Mouse (Mus musculus): Measurements from ENCODE around the gene Snx9. TPM values are rescaled to one million over a fixed set of nuclear protein-coding genes. Genes with fewer than 3 reads are reported as not detected.

Snx9 gene
- polyA plus RNA-seq, 1 experiment from 2014 or later = 28.3 TPM

- Histone ChIP-seq H3K4me1 (peaks cover 3% of the 10 kb centered on the region), H3K27ac (peak overlapping the region; percentile 79), H3K4me3 (no peak overlapping the region), H3K27me3 (no peaks in the 10 kb centered on the region), H3K9me3 (no peaks in the 10 kb centered on the region), H3K9ac (no peak overlapping the region), H3K4me2 (replicated peaks) (no peak overlapping the region), H3K36me3 (peaks cover 48% of the 10 kb centered on the region)
- peak; percentile 51 for ATAC-seq (ENCODE audit: low FRiP score, low read depth)
- 60% methylated on average over 12 of the region's 12 CpGs for whole genome bisulfite sequencing
Observed at GRCm38 (mm10) chr17:5911591-5911990, 70.5 kb downstream of the Snx9 start.

DNA sequence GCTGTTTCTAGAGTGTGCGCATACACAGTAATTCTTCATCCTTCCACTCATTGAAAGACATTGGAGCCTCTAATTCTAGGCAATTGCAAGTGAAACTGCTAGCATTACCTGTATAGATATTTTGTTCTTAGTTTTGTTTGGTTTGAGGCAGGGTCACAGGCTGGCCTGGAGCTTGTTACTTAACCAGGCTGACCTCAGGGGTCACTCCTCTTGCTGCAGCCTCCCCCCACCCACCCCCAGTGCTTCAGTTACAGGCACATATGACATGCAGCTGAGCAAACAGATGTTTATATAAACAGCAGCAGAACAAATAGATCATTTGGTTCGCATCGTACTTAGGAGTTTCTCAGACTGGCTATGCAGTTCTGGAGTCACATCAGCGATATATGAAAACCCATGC, 71.7 kb downstream of the Snx9 start:
- H3K4me1 ChIP-seq = peaks cover 3% of the 10 kb centered on the region
- H3K4me2 ChIP-seq (replicated peaks) = no peak overlapping the region
- WGBS = 83% methylated on average over 4 of the region's 4 CpGs
- H3K4me3 ChIP-seq = no peak overlapping the region
- H3K9ac ChIP-seq = no peak overlapping the region
- H3K27me3 ChIP-seq = no peaks in the 10 kb centered on the region
- no peaks in the 10 kb centered on the region for H3K9me3 ChIP-seq
- no peak overlapping the region for H3K27ac ChIP-seq
- no peak for ATAC-seq (ENCODE audit: low FRiP score, low read depth)
- peaks cover 45% of the 10 kb centered on the region for H3K36me3 ChIP-seq

DNA sequence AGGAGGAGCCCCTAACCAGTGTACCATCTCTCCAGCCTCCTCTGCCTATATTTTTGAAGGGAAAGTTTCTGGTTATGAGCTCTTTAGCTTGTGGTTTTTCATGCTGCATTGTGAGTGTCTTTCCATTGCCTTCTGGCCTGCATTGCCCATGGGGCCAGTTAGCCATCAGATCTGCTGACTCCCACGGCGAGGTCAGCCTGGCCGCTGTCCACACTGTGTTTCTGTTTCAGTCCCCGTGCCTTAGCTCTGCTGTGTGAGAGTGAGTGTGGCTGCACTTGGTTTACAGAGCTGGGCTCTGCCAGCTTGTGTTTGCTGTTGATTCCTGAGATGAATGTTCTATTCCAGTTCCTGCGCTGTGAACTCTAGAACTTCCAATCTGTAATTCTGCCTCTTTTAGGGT, 73.1 kb downstream of the Snx9 start:
- Histone ChIP-seq H3K9ac (no peak overlapping the region), H3K27me3 (no peaks in the 10 kb centered on the region), H3K4me3 (no peak overlapping the region), H3K4me2 (replicated peaks) (no peak overlapping the region), H3K27ac (no peak overlapping the region), H3K9me3 (no peaks in the 10 kb centered on the region), H3K4me1 (peaks cover 3% of the 10 kb centered on the region), H3K36me3 (peaks cover 49% of the 10 kb centered on the region)
- 78% methylated on average over 5 of the region's 5 CpGs for WGBS
- no peak for ATAC-seq (ENCODE audit: low FRiP score, low read depth)

DNA sequence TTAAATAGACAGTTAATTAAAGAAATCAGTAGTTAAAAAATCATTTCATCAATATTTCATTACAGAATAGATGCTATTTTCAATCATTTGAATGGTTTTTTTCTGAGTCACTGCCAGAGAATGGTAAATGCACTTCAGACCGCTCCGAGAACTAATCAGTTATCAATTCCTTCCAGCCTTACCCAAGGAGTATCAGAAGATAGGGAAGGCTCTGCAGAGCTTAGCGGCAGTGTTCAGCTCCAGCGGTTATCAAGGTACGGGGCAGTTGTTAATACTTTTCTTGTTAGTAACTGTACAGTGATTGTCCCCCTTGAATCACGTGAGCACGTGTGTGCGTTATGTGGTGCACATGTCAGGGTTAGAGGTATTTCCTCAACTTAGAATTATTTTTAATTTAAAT, 80.8 kb downstream of the Snx9 start:
- no peaks in the 10 kb centered on the region for H3K9me3 ChIP-seq
- 94% methylated on average over 8 of the region's 8 CpGs for WGBS

DNA sequence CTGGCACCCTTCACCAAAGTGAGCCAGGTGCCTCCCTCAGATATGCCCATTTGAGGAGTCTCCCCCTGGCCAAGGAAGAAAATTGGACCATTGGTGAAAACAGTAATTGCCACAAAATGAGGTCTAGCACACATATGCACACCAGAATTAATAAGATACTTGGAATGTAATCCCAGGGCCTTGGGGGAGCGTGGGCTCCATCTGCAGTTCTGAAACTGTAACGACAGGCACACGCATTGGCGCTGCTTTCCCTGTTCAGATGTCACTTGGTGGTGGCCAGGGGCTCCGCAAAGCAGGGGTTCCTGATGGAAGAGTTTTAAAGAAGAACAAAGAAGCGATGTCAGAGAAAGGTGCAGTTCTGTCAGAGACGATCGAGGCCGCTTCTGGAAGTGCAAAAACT, 82.2 kb downstream of the Snx9 start:
- no peaks in the 10 kb centered on the region for H3K9me3 ChIP-seq
- H3K4me2 ChIP-seq (replicated peaks) = no peak overlapping the region
- no peaks in the 10 kb centered on the region for H3K4me1 ChIP-seq
- H3K9ac ChIP-seq = no peak overlapping the region
- ATAC-seq (ENCODE audit: low FRiP score, low read depth) = no peak
- WGBS = 75% methylated on average over 9 of the region's 9 CpGs
- H3K36me3 ChIP-seq = peaks cover 90% of the 10 kb centered on the region
- no peak overlapping the region for H3K4me3 ChIP-seq
- no peaks in the 10 kb centered on the region for H3K27me3 ChIP-seq
- H3K27ac ChIP-seq = no peak overlapping the region

More for the DNA sequence above, 80.8 kb downstream of the Snx9 start:
- Histone ChIP-seq H3K27ac (no peak overlapping the region), H3K9ac (no peak overlapping the region), H3K4me2 (replicated peaks) (no peak overlapping the region), H3K27me3 (no peaks in the 10 kb centered on the region), H3K36me3 (peaks cover 86% of the 10 kb centered on the region), H3K4me1 (no peaks in the 10 kb centered on the region), H3K4me3 (no peak overlapping the region)
- ATAC-seq (ENCODE audit: low FRiP score, low read depth) = no peak

DNA sequence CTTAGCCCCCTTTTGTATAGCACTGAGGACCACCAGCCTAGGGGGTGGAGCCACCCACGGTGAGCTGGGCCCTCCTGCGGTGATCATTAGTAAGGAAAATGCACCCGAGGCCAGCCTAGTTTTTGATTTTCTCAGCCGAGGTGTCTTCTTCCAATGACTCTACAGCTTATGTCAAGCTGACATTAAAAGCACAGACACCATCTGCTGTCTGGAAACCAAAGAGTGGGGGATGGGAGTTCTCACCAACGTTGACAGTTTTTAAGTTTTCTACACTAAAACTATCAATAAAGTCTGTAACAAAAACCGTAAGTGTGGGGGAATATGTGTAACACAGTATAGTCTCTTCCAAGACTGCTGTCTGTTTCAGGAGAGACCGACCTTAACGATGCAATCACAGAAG, 83.1 kb downstream of the Snx9 start:
- 71% methylated on average over 8 of the region's 8 CpGs for WGBS
- peaks cover 89% of the 10 kb centered on the region for H3K36me3 ChIP-seq

GRCm38 (mm10) chr17:5926710-5927109, 85.6 kb downstream of the Snx9 start:
- Histone ChIP-seq H3K9ac (no peak overlapping the region), H3K27me3 (no peaks in the 10 kb centered on the region), H3K4me1 (no peaks in the 10 kb centered on the region), H3K27ac (no peak overlapping the region), H3K4me3 (no peak overlapping the region), H3K9me3 (no peaks in the 10 kb centered on the region), H3K36me3 (peaks cover 83% of the 10 kb centered on the region), H3K4me2 (replicated peaks) (no peak overlapping the region)
- no peak for ATAC-seq (ENCODE audit: low FRiP score, low read depth)
- WGBS = 46% methylated on average over 7 of the region's 7 CpGs

More for the DNA sequence above, 83.1 kb downstream of the Snx9 start:
- Histone ChIP-seq H3K4me3 (no peak overlapping the region), H3K4me2 (replicated peaks) (no peak overlapping the region), H3K27ac (no peak overlapping the region), H3K27me3 (no peaks in the 10 kb centered on the region), H3K4me1 (no peaks in the 10 kb centered on the region), H3K9me3 (no peaks in the 10 kb centered on the region), H3K9ac (0 out of 2 replicates have a peak overlapping the region, but pooled peaks have one; percentile 1)
- ATAC-seq (ENCODE audit: low FRiP score, low read depth) = no peak

GRCm38 (mm10) chr17:5929031-5929430, 87.9 kb downstream of the Snx9 start:
- ATAC-seq (ENCODE audit: low FRiP score, low read depth) = no peak
- no peaks in the 10 kb centered on the region for H3K4me1 ChIP-seq
- no peaks in the 10 kb centered on the region for H3K27me3 ChIP-seq
- H3K27ac ChIP-seq = no peak overlapping the region
- no peak overlapping the region for H3K4me3 ChIP-seq
- peaks cover 64% of the 10 kb centered on the region for H3K36me3 ChIP-seq
- no peak overlapping the region for H3K9ac ChIP-seq
- 89% methylated on average over 6 of the region's 6 CpGs for WGBS
- H3K9me3 ChIP-seq = no peaks in the 10 kb centered on the region
- no peak overlapping the region for H3K4me2 ChIP-seq (replicated peaks)

DNA sequence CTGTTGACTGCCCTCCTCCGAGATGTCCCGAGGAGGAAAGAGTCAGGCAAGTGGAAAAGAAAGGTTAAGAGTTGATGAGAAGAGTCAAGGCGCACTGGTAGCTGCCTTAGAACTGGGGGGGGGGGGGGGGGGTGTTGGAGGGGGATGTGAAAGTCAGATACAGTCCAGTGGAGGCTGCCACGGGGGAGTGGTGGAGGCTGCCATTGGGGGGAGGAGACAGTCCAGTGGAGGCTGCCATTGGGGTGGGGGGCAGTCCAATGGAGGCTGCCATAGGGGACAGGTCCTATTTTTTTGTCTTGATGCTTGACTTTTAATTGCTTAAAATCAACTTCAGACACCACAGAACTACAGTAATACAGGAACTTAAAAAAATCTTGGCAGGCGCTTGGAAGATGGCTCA, 91.0 kb downstream of the Snx9 start:
- Histone ChIP-seq H3K4me3 (no peak overlapping the region), H3K4me2 (replicated peaks) (no peak overlapping the region), H3K36me3 (peaks cover 38% of the 10 kb centered on the region), H3K27me3 (no peaks in the 10 kb centered on the region; the same call in 1 of the 2 replicates), H3K4me1 (peaks cover 10% of the 10 kb centered on the region), H3K9ac (no peak overlapping the region), H3K9me3 (no peaks in the 10 kb centered on the region), H3K27ac (no peak overlapping the region)
- ATAC-seq (ENCODE audit: low FRiP score, low read depth) = no peak
- 77% methylated on average over 5 of the region's 5 CpGs for WGBS

DNA sequence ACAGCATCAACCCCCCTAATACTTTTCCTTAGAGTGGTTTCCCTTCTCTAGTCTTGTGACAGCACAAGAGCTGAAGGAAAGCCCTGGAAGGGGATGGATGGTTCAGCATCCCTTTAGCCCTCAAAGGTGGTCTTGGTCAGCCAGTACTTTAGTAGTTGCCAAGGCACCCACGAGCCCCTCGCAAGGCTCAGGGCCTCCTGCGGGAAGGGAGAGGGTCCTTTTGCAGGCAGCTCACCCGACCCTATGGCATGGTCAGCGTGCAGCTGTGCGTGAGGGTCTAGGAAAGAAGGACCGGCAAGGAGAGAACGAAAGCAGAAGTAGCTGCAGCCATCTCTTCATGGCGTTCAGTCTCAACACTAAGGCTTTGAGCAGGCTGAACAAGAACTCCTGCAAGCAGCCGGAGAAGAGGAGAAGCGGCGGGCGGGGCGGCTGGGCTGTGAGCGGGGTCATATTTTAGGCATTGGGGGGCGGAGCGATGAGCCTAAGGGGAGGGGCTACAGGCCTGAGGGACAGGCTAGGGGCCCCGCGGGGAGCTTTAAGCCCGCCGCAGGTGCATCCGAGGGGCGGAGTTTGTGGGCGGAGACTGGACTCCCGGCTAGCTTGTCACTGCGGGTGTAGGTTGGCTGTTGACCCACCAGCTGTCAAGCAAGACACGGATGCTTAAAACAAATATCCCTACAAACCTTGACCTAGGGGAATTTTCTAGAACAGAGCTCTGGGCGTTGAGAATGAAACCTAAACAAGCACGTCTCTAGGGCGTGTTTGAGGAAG, 93.6 kb downstream of the Snx9 start:
- Histone ChIP-seq H3K9me3 (no peaks in the 10 kb centered on the region), H3K4me3 (peak overlapping the region; percentile 35), H3K4me2 (replicated peaks) (peak overlapping the region; percentile 67), H3K36me3 (peaks cover 13% of the 10 kb centered on the region), H3K4me1 (peaks cover 10% of the 10 kb centered on the region), H3K9ac (peak overlapping the region; percentile 59), H3K27ac (no peak overlapping the region), H3K27me3 (peaks cover 13% of the 10 kb centered on the region)
- WGBS = 1% methylated on average over 30 of the region's 30 CpGs
- ATAC-seq (ENCODE audit: low FRiP score, low read depth) = peak; percentile 84

GRCm38 (mm10) chr17:5935680-5936079, 94.6 kb downstream of the Snx9 start:
- Histone ChIP-seq H3K36me3 (peaks cover 6% of the 10 kb centered on the region; the same call in 1 of the 2 replicates), H3K27me3 (peaks cover 22% of the 10 kb centered on the region), H3K4me3 (no peak overlapping the region), H3K27ac (no peak overlapping the region), H3K9ac (no peak overlapping the region), H3K9me3 (no peaks in the 10 kb centered on the region), H3K4me1 (peaks cover 10% of the 10 kb centered on the region), H3K4me2 (replicated peaks) (no peak overlapping the region)
- ATAC-seq (ENCODE audit: low FRiP score, low read depth) = no peak
- 23% methylated on average over 3 of the region's 3 CpGs for WGBS

- no peak overlapping the region for H3K4me2 ChIP-seq (replicated peaks)
- H3K27ac ChIP-seq = no peak overlapping the region
- H3K27me3 ChIP-seq = peaks cover 23% of the 10 kb centered on the region
- no peak overlapping the region for H3K9ac ChIP-seq
- H3K4me1 ChIP-seq = peaks cover 10% of the 10 kb centered on the region
- ATAC-seq (ENCODE audit: low FRiP score, low read depth) = no peak
- WGBS = 82% methylated on average over 14 of the region's 14 CpGs
- H3K9me3 ChIP-seq = no peaks in the 10 kb centered on the region
- no peak overlapping the region for H3K4me3 ChIP-seq
- H3K36me3 ChIP-seq = peaks cover 3% of the 10 kb centered on the region; the same call in 1 of the 2 replicates
Observed at GRCm38 (mm10) chr17:5936276-5936675, 95.1 kb downstream of the Snx9 start.

DNA sequence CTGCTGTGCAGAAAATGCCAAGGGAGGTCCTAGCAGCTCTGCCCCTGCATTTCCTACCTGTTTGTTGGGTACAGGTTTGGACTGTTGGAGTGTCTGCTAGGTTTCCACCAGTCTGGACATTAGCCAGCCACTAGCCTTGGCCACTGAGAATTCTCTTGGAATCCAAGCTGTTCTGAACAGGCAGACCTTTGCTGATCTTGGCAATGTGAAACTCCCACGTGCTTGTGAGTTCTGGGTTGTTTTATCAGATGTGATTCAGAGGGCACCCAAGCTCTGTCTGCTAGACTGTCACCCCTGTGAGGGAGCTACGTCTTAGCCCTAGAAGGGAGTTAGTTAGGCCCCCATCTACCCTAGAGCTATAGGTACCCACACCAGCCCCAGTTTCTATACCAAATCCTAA, 96.3 kb downstream of the Snx9 start:
- Histone ChIP-seq H3K4me2 (replicated peaks) (no peak overlapping the region), H3K9ac (no peak overlapping the region), H3K27me3 (peaks cover 33% of the 10 kb centered on the region), H3K36me3 (no peaks in the 10 kb centered on the region), H3K27ac (no peak overlapping the region), H3K9me3 (no peaks in the 10 kb centered on the region), H3K4me3 (no peak overlapping the region), H3K4me1 (peaks cover 15% of the 10 kb centered on the region)
- WGBS = 73% methylated on average over 2 of the region's 2 CpGs
- ATAC-seq (ENCODE audit: low FRiP score, low read depth) = no peak
